Mouse (Mus musculus): ENCODE measurements around the gene Frs3. TPM values are rescaled to one million over a fixed set of nuclear protein-coding genes. Genes with fewer than 3 reads are reported as not detected.

Frs3 gene
- polyA plus RNA-seq, 1 experiment from 2014 or later: 41.9 TPM

- no peak overlapping the region for H3K4me3 ChIP-seq (ENCODE audit: low read depth, low read length)
- H3K4me1 ChIP-seq (ENCODE audit: control insufficient read depth, insufficient read depth, low read length): no peaks in the 10 kb centered on the region
- no peak overlapping the region for H3K9ac ChIP-seq (replicated peaks; ENCODE audit: low read depth, low read length)
- no peak overlapping the region for H3K27ac ChIP-seq (ENCODE audit: low read depth, low read length)
- H3K9me3 ChIP-seq (ENCODE audit: control insufficient read depth, low read length): no peaks in the 10 kb centered on the region
- peak; percentile 85 for ATAC-seq (ENCODE audit: low read depth)
- no peaks in the 10 kb centered on the region for H3K27me3 ChIP-seq (ENCODE audit: control insufficient read depth, insufficient read depth, low read length)
- no peaks in the 10 kb centered on the region; the same call in 1 of the 2 replicates for H3K36me3 ChIP-seq (ENCODE audit: control insufficient read depth, insufficient read depth, low read length)
- 21% methylated on average over 9 of the region's 9 CpGs for WGBS
- no peak overlapping the region for H3K4me2 ChIP-seq (ENCODE audit: low read depth, low read length)
These were observed 25.7 kb upstream of the Frs3 start for GRCm38 (mm10) chr17:47663009-47663713.

- H3K36me3 ChIP-seq (ENCODE audit: control insufficient read depth, insufficient read depth, low read length): no peaks in the 10 kb centered on the region; the same call in 1 of the 2 replicates
- H3K4me2 ChIP-seq (ENCODE audit: low read depth, low read length): no peak overlapping the region
- H3K4me3 ChIP-seq (ENCODE audit: low read depth, low read length): no peak overlapping the region
- no peak for ATAC-seq (ENCODE audit: low read depth)
- no peaks in the 10 kb centered on the region for H3K9me3 ChIP-seq (ENCODE audit: control insufficient read depth, low read length)
- no peak overlapping the region for H3K27ac ChIP-seq (ENCODE audit: low read depth, low read length)
- H3K9ac ChIP-seq (replicated peaks; ENCODE audit: low read depth, low read length): no peak overlapping the region
- whole genome bisulfite sequencing: 89% methylated on average over 7 of the region's 7 CpGs
- H3K4me1 ChIP-seq (ENCODE audit: control insufficient read depth, insufficient read depth, low read length): no peaks in the 10 kb centered on the region
- H3K27me3 ChIP-seq (ENCODE audit: control insufficient read depth, insufficient read depth, low read length): no peaks in the 10 kb centered on the region
These were observed 24.4 kb upstream of the Frs3 start for GRCm38 (mm10) chr17:47664474-47664873.

GRCm38 (mm10) chr17:47669166-47669565, 19.7 kb upstream of the Frs3 start:
- H3K4me2 ChIP-seq (ENCODE audit: low read depth, low read length): no peak overlapping the region
- H3K4me3 ChIP-seq (ENCODE audit: low read depth, low read length): no peak overlapping the region
- H3K9ac ChIP-seq (replicated peaks; ENCODE audit: low read depth, low read length): no peak overlapping the region
- peaks cover 13% of the 10 kb centered on the region for H3K4me1 ChIP-seq (ENCODE audit: control insufficient read depth, insufficient read depth, low read length)
- ATAC-seq (ENCODE audit: low read depth): no peak
- H3K27ac ChIP-seq (ENCODE audit: low read depth, low read length): no peak overlapping the region
- 51% methylated on average over 4 of the region's 4 CpGs for WGBS
- H3K9me3 ChIP-seq (ENCODE audit: control insufficient read depth, low read length): no peaks in the 10 kb centered on the region
- no peaks in the 10 kb centered on the region; the same call in 1 of the 2 replicates for H3K36me3 ChIP-seq (ENCODE audit: control insufficient read depth, insufficient read depth, low read length)
- H3K27me3 ChIP-seq (ENCODE audit: control insufficient read depth, insufficient read depth, low read length): no peaks in the 10 kb centered on the region

- H3K27me3 ChIP-seq (ENCODE audit: control insufficient read depth, insufficient read depth, low read length): no peaks in the 10 kb centered on the region
- H3K4me3 ChIP-seq (ENCODE audit: low read depth, low read length): peak overlapping the region; percentile 28
- peaks cover 2% of the 10 kb centered on the region for H3K36me3 ChIP-seq (ENCODE audit: control insufficient read depth, insufficient read depth, low read length)
- peak overlapping the region; percentile 71 for H3K4me2 ChIP-seq (ENCODE audit: low read depth, low read length)
- H3K9me3 ChIP-seq (ENCODE audit: control insufficient read depth, low read length): no peaks in the 10 kb centered on the region
- H3K9ac ChIP-seq (replicated peaks; ENCODE audit: low read depth, low read length): peak overlapping the region; percentile 44
- peaks cover 13% of the 10 kb centered on the region for H3K4me1 ChIP-seq (ENCODE audit: control insufficient read depth, insufficient read depth, low read length)
- ATAC-seq (ENCODE audit: low read depth): peak; percentile 57; the same call in 1 of the 2 replicates
- WGBS: 8% methylated on average over 14 of the region's 14 CpGs
- H3K27ac ChIP-seq (ENCODE audit: low read depth, low read length): 0 out of 2 replicates have a peak overlapping the region, but pooled peaks have one; percentile 34
These were observed 16.9 kb upstream of the Frs3 start for GRCm38 (mm10) chr17:47671988-47672310.

DNA sequence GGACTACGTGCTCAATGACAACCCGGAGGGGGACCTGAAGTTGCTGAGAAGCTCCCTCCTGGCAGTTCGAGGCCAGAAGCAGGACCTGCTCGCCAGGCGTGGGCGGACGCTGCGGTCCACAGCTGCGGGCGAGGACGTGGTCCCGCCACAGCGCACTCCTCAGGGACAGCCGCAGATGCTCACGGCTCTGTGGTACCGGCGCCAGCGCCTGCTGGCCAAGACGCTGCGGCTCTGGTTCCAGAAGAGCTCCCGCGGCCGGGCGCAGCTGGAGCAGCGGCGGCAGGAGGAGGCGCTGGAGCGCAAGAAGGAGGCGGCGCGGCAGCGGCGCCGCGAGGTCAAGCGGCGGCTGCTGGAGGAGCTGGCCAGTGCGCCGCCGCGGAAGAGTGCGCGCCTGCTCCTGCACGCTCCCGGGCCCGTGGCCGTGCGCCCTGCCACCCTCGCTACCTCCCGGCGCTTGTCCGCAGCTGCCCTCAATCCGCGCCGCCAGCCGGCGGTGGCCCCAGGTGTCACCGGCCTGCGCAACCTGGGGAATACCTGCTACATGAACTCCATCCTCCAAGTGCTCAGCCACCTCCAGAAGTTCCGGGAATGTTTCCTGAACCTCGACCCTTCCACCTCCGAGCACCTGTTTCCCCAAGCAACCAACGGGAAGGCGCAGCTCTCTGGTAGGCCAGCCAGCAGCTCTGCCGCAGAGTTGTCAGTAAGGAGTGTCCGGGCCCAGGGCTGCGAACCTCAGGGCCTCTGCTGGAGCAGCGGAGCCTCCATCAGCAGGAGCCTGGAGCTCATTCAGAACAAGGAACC, 16.3 kb upstream of the Frs3 start:
- peak; percentile 74 for ATAC-seq (ENCODE audit: low read depth)

GRCm38 (mm10) chr17:47676581-47676980, 12.2 kb upstream of the Frs3 start:
- H3K27ac ChIP-seq (ENCODE audit: low read depth, low read length): no peak overlapping the region
- H3K4me1 ChIP-seq (ENCODE audit: control insufficient read depth, insufficient read depth, low read length): peaks cover 13% of the 10 kb centered on the region
- no peaks in the 10 kb centered on the region for H3K9me3 ChIP-seq (ENCODE audit: control insufficient read depth, low read length)
- 0 out of 2 replicates have a peak, but pooled peaks have one; percentile 22 for ATAC-seq (ENCODE audit: low read depth)
- WGBS: 19% methylated on average over 9 of the region's 9 CpGs
- no peak overlapping the region for H3K4me3 ChIP-seq (ENCODE audit: low read depth, low read length)
- H3K36me3 ChIP-seq (ENCODE audit: control insufficient read depth, insufficient read depth, low read length): peaks cover 20% of the 10 kb centered on the region
- H3K4me2 ChIP-seq (ENCODE audit: low read depth, low read length): no peak overlapping the region
- no peaks in the 10 kb centered on the region for H3K27me3 ChIP-seq (ENCODE audit: control insufficient read depth, insufficient read depth, low read length)
- H3K9ac ChIP-seq (replicated peaks; ENCODE audit: low read depth, low read length): no peak overlapping the region

More for the DNA sequence above, 16.3 kb upstream of the Frs3 start:
- peaks cover 13% of the 10 kb centered on the region for H3K4me1 ChIP-seq (ENCODE audit: control insufficient read depth, insufficient read depth, low read length)
- H3K9ac ChIP-seq (replicated peaks; ENCODE audit: low read depth, low read length): peak overlapping the region; percentile 44
- H3K36me3 ChIP-seq (ENCODE audit: control insufficient read depth, insufficient read depth, low read length): peaks cover 2% of the 10 kb centered on the region; the same call in 1 of the 2 replicates
- 0 out of 2 replicates have a peak overlapping the region, but pooled peaks have one; percentile 34 for H3K27ac ChIP-seq (ENCODE audit: low read depth, low read length)
- H3K4me2 ChIP-seq (ENCODE audit: low read depth, low read length): peak overlapping the region; percentile 71
- H3K27me3 ChIP-seq (ENCODE audit: control insufficient read depth, insufficient read depth, low read length): no peaks in the 10 kb centered on the region
- 5% methylated on average over 47 of the region's 68 CpGs for WGBS
- H3K9me3 ChIP-seq (ENCODE audit: control insufficient read depth, low read length): no peaks in the 10 kb centered on the region
- H3K4me3 ChIP-seq (ENCODE audit: low read depth, low read length): peak overlapping the region; percentile 28

DNA sequence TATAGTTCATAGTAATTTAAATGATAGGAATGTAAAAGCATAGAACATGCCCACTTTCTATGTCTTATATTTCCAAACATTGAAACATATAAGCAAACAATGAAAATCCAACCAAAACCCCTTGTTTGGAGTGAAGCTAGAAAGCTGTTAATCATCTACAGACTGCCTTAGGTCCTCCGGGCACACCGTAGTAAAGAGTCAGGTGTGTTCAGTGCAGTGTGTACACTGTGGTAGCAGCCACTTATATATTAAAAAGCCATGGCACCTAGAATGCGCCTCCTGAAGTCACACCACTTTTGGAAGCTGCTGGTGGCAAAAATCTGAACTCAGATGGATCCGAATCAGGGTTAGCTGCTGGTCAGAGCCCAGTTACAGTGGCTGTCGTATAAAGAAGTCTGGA, 10.6 kb upstream of the Frs3 start:
- WGBS: 90% methylated on average over 5 of the region's 5 CpGs

DNA sequence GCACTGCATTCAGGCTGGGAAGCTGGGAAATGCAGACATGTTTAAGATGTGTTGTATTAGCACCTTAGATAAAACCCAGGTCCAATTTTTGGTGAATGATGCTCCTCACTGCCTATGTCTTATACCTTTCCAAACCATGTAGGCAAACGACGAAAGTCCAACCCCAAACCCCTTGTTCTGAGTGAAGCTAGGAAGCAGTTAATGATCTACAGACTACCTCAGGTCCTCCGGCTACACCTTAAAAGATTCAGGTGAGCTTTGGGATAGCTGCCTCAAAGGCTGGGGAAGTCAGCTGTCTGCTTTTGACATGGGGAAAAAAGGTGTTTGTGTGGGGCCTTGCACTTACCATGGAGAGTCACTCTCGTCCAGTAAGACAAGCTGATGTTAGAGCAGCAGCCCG, 10.1 kb upstream of the Frs3 start:
- H3K27me3 ChIP-seq (ENCODE audit: control insufficient read depth, insufficient read depth, low read length): no peaks in the 10 kb centered on the region
- H3K4me1 ChIP-seq (ENCODE audit: control insufficient read depth, insufficient read depth, low read length): no peaks in the 10 kb centered on the region
- no peak overlapping the region for H3K4me3 ChIP-seq (ENCODE audit: low read depth, low read length)
- peaks cover 27% of the 10 kb centered on the region for H3K36me3 ChIP-seq (ENCODE audit: control insufficient read depth, insufficient read depth, low read length)
- H3K9me3 ChIP-seq (ENCODE audit: control insufficient read depth, low read length): no peaks in the 10 kb centered on the region
- no peak overlapping the region for H3K27ac ChIP-seq (ENCODE audit: low read depth, low read length)
- no peak overlapping the region for H3K4me2 ChIP-seq (ENCODE audit: low read depth, low read length)
- ATAC-seq (ENCODE audit: low read depth): no peak
- WGBS: 87% methylated on average over 5 of the region's 5 CpGs
- no peak overlapping the region for H3K9ac ChIP-seq (replicated peaks; ENCODE audit: low read depth, low read length)

More for the DNA sequence above, 10.6 kb upstream of the Frs3 start:
- Histone ChIP-seq H3K27ac (ENCODE audit: low read depth, low read length) (no peak overlapping the region), H3K4me1 (ENCODE audit: control insufficient read depth, insufficient read depth, low read length) (no peaks in the 10 kb centered on the region; the same call in 1 of the 2 replicates), H3K4me2 (ENCODE audit: low read depth, low read length) (no peak overlapping the region), H3K9me3 (ENCODE audit: control insufficient read depth, low read length) (no peaks in the 10 kb centered on the region), H3K9ac (replicated peaks; ENCODE audit: low read depth, low read length) (no peak overlapping the region), H3K27me3 (ENCODE audit: control insufficient read depth, insufficient read depth, low read length) (no peaks in the 10 kb centered on the region), H3K4me3 (ENCODE audit: low read depth, low read length) (no peak overlapping the region), H3K36me3 (ENCODE audit: control insufficient read depth, insufficient read depth, low read length) (peaks cover 27% of the 10 kb centered on the region)
- ATAC-seq (ENCODE audit: low read depth): no peak

- 86% methylated on average over 4 of the region's 4 CpGs for WGBS
- Histone ChIP-seq H3K4me3 (ENCODE audit: low read depth, low read length) (no peak overlapping the region), H3K9ac (replicated peaks; ENCODE audit: low read depth, low read length) (no peak overlapping the region), H3K4me1 (ENCODE audit: control insufficient read depth, insufficient read depth, low read length) (peaks cover 8% of the 10 kb centered on the region), H3K9me3 (ENCODE audit: control insufficient read depth, low read length) (no peaks in the 10 kb centered on the region), H3K27me3 (ENCODE audit: control insufficient read depth, insufficient read depth, low read length) (no peaks in the 10 kb centered on the region), H3K27ac (ENCODE audit: low read depth, low read length) (no peak overlapping the region), H3K4me2 (ENCODE audit: low read depth, low read length) (no peak overlapping the region), H3K36me3 (ENCODE audit: control insufficient read depth, insufficient read depth, low read length) (peaks cover 27% of the 10 kb centered on the region)
- no peak for ATAC-seq (ENCODE audit: low read depth)
These were observed 6.0 kb upstream of the Frs3 start for GRCm38 (mm10) chr17:47682836-47683235.

Measured in neural tube, embryonic 14.5 days (tissue).